29 mouse cellular contexts compared by ENCODE assay signal in the genomic region with DNA sequence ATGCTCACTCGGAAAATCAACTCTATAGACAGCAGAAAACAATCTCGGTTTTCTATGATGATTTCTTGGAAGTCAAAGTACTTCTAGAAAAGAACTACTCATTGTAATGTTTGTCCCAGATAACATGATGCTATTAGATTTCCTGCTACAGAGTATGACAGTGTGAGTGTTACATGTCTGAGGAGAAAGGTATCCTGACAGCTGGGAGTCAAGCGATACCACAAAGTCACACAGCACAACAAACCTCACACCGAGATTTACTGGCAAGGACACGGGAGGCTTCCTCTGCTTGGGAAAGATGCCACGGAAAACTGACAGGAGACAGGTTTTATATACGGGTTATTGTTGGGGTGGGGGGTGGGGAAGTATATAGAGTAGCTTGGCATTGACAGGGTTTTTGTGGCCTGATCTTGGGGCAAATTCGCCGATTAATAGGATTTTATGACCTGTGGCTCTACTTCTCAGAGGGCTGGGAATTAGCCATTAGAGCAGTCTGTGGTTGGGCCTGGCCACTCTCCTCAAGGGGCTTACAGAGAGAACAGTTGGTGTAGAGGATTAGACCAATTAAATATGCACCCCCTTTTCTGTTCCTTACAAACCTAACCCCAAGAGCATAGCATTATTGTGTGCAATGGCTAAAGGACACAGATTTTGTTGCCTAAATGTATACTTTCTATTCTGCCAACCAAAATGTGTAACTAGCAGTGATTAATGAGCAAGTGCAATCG.
DNase-seq lines count a peak whose midpoint lies in the region; ATAC-seq and TF ChIP-seq lines count a peak whose summit lies in the region.
"Had no signal": no experiment of that assay in that cellular context is flagged by ENCODE, and none has a peak within 500 bp of the region (broad histone marks: within the 10 kb centered on the region; RNA-seq: fewer than 3 reads in every experiment).

No protein-coding gene starts in this region.

- no peak overlapping the region for H3K27ac ChIP-seq in hindbrain, embryonic 16.5 days (ENCODE audit: low read depth, low read length)
- no peak overlapping the region for H3K27ac ChIP-seq in hindbrain, embryonic 11.5 days (ENCODE audit: low read depth, low read length)
- no peak overlapping the region for H3K27ac ChIP-seq in midbrain, embryonic 12.5 days (replicated peaks)
- no peak overlapping the region for H3K27ac ChIP-seq in midbrain, postnatal 0 days (ENCODE audit: low read depth, low read length)
- H3K27ac ChIP-seq: embryonic facial prominence, embryonic 10.5 days; embryonic facial prominence, embryonic 13.5 days; forebrain, embryonic 12.5 days; heart, embryonic 15.5 days; hindbrain, embryonic 10.5 days; hindbrain, embryonic 14.5 days had no signal

- H3K4me1 ChIP-seq in hindbrain, embryonic 16.5 days (ENCODE audit: control insufficient read depth, insufficient read depth, low read depth, low read length), result no peaks in the 10 kb centered on the region
- H3K4me1 ChIP-seq in hindbrain, embryonic 11.5 days (replicated peaks; ENCODE audit: control insufficient read depth, insufficient read depth, low read length), result no peaks in the 10 kb centered on the region
- H3K4me1 ChIP-seq in midbrain, embryonic 12.5 days, result peaks cover 8% of the 10 kb centered on the region; the same call in 1 of the 2 replicates
- no peaks in the 10 kb centered on the region for H3K4me1 ChIP-seq in midbrain, postnatal 0 days (ENCODE audit: insufficient read depth, low read length)

- H3K9ac ChIP-seq in hindbrain, embryonic 16.5 days (ENCODE audit: low read depth, low read length), result no peak overlapping the region
- no peak overlapping the region for H3K9ac ChIP-seq in hindbrain, embryonic 11.5 days (ENCODE audit: low read depth, low read length)
- no peak overlapping the region for H3K9ac ChIP-seq in midbrain, embryonic 12.5 days (replicated peaks)
- no peak overlapping the region for H3K9ac ChIP-seq in midbrain, postnatal 0 days (replicated peaks; ENCODE audit: low read length, poor library complexity, severe bottlenecking)
- H3K9ac ChIP-seq: embryonic facial prominence, embryonic 13.5 days; forebrain, embryonic 12.5 days; heart, embryonic 12.5 days; heart, embryonic 15.5 days; hindbrain, embryonic 14.5 days had no signal

- 83% methylated on average over 10 of the region's 10 CpGs for WGBS in hindbrain, embryonic 16.5 days
- 90% methylated on average over 10 of the region's 10 CpGs for WGBS in hindbrain, embryonic 11.5 days
- WGBS in midbrain, embryonic 12.5 days, result 45% methylated on average over 10 of the region's 10 CpGs
- 33% methylated on average over 10 of the region's 10 CpGs for WGBS in midbrain, postnatal 0 days

- no peak for DNase-seq in hindbrain, embryonic 11.5 days (ENCODE audit: low spot score)
- no peak for DNase-seq in midbrain, postnatal 0 days (ENCODE audit: low spot score)
- DNase-seq in retina, embryonic 14.5 days (ENCODE audit: low spot score), result peak; percentile 27
- no peak for DNase-seq in layer of hippocampus, postnatal 10 days (ENCODE audit: low spot score in 2 of 2)
- DNase-seq: adrenal gland, adult 2 months; adrenal gland, postnatal 14 days; B cell, adult 2 months; cerebellum, adult 11-12 months; cerebellum, adult 8-10 months; cerebellum, postnatal 10 days; cerebellum, postnatal 36 days; embryo, embryonic 11 days; gastrocnemius, postnatal 10 days; gastrocnemius, postnatal 36 days; heart, postnatal 10 days; heart, postnatal 36 days had no signal

- no peak for TF ChIP-seq CTCF in midbrain, postnatal 0 days (IDR thresholded peaks at IDR 0.05)

- H3K9me3 ChIP-seq in hindbrain, embryonic 16.5 days (ENCODE audit: control insufficient read depth, low read length), result no peaks in the 10 kb centered on the region
- no peaks in the 10 kb centered on the region for H3K9me3 ChIP-seq in hindbrain, embryonic 11.5 days (ENCODE audit: control insufficient read depth, low read length)
- no peaks in the 10 kb centered on the region for H3K9me3 ChIP-seq in midbrain, embryonic 12.5 days
- H3K9me3 ChIP-seq in midbrain, postnatal 0 days (ENCODE audit: low read length), result no peaks in the 10 kb centered on the region
- H3K9me3 ChIP-seq: embryonic facial prominence, embryonic 10.5 days; embryonic facial prominence, embryonic 13.5 days; forebrain, embryonic 12.5 days; heart, embryonic 12.5 days; heart, embryonic 15.5 days; hindbrain, embryonic 10.5 days had no signal

- H3K4me3 ChIP-seq in hindbrain, embryonic 16.5 days (ENCODE audit: low read length), result no peak overlapping the region
- H3K4me3 ChIP-seq in hindbrain, embryonic 11.5 days (ENCODE audit: low read depth, low read length), result no peak overlapping the region
- no peak overlapping the region for H3K4me3 ChIP-seq in midbrain, embryonic 12.5 days
- no peak overlapping the region for H3K4me3 ChIP-seq in midbrain, postnatal 0 days (ENCODE audit: low read depth, low read length)
- H3K4me3 ChIP-seq: embryonic facial prominence, embryonic 10.5 days; embryonic facial prominence, embryonic 13.5 days; erythroblast, embryonic 14.5 days; forebrain, embryonic 12.5 days; heart, embryonic 12.5 days; heart, embryonic 15.5 days; hindbrain, embryonic 10.5 days had no signal

- peak; percentile 50; the same call in 1 of the 2 replicates for ATAC-seq in hindbrain, embryonic 16.5 days
- ATAC-seq in hindbrain, embryonic 11.5 days (ENCODE audit: low FRiP score), result no peak
- ATAC-seq in midbrain, embryonic 12.5 days (ENCODE audit: low FRiP score, low read depth), result peak; percentile 83
- no peak for ATAC-seq in midbrain, postnatal 0 days (ENCODE audit: low FRiP score)
- ATAC-seq: forebrain, embryonic 16.5 days had no signal

- no peak overlapping the region for H3K4me2 ChIP-seq in hindbrain, embryonic 16.5 days (ENCODE audit: low read length)
- H3K4me2 ChIP-seq in hindbrain, embryonic 11.5 days (replicated peaks; ENCODE audit: low read depth, low read length), result no peak overlapping the region
- no peak overlapping the region for H3K4me2 ChIP-seq in midbrain, embryonic 12.5 days (replicated peaks)
- no peak overlapping the region for H3K4me2 ChIP-seq in midbrain, postnatal 0 days (ENCODE audit: low read depth, low read length, poor library complexity, severe bottlenecking)
- H3K4me2 ChIP-seq: embryonic facial prominence, embryonic 13.5 days; forebrain, embryonic 12.5 days; heart, embryonic 12.5 days; heart, embryonic 15.5 days; hindbrain, embryonic 14.5 days had no signal

- H3K27me3 ChIP-seq in hindbrain, embryonic 16.5 days (replicated peaks; ENCODE audit: control insufficient read depth, insufficient read depth, low read length), result no peaks in the 10 kb centered on the region
- H3K27me3 ChIP-seq in hindbrain, embryonic 11.5 days (ENCODE audit: control insufficient read depth, insufficient read depth, low read length), result no peaks in the 10 kb centered on the region
- H3K27me3 ChIP-seq in midbrain, embryonic 12.5 days, result no peaks in the 10 kb centered on the region
- no peaks in the 10 kb centered on the region; the same call in 1 of the 2 replicates for H3K27me3 ChIP-seq in midbrain, postnatal 0 days (ENCODE audit: insufficient read depth, low read length)
- H3K27me3 ChIP-seq: CH12.LX; embryonic facial prominence, embryonic 13.5 days; forebrain, embryonic 12.5 days; heart, embryonic 12.5 days; heart, embryonic 15.5 days had no signal

- H3K36me3 ChIP-seq in hindbrain, embryonic 16.5 days (ENCODE audit: control insufficient read depth, insufficient read depth, low read length), result no peaks in the 10 kb centered on the region
- no peaks in the 10 kb centered on the region for H3K36me3 ChIP-seq in hindbrain, embryonic 11.5 days (ENCODE audit: control insufficient read depth, insufficient read depth, low read length)
- no peaks in the 10 kb centered on the region for H3K36me3 ChIP-seq in midbrain, embryonic 12.5 days
- no peaks in the 10 kb centered on the region for H3K36me3 ChIP-seq in midbrain, postnatal 0 days (ENCODE audit: insufficient read depth, low read length)
- H3K36me3 ChIP-seq: embryonic facial prominence, embryonic 10.5 days; embryonic facial prominence, embryonic 13.5 days; forebrain, embryonic 12.5 days; G1E; heart, embryonic 12.5 days; heart, embryonic 15.5 days; hindbrain, embryonic 10.5 days had no signal

Comparison
In these comparisons a context has a peak if more than half of its experiments do, and no peak if none do; other contexts are left out.
1. ATAC-seq: peak in hindbrain, embryonic 16.5 days (single experiment) and midbrain, embryonic 12.5 days (single experiment); none in hindbrain, embryonic 11.5 days (single experiment) and midbrain, postnatal 0 days (single experiment).